Mouse (Mus musculus) kidney, postnatal 4 days (tissue): ENCODE results near the gene Gm20458.

Source experiments
- DNase-seq, 2 experiments: peaks; one replicate each; pipeline ENCODE4 v3.0.0; 2021; ENCODE audit warnings: mixed read lengths in 2 of 2

The Gm20458 gene

DNA sequence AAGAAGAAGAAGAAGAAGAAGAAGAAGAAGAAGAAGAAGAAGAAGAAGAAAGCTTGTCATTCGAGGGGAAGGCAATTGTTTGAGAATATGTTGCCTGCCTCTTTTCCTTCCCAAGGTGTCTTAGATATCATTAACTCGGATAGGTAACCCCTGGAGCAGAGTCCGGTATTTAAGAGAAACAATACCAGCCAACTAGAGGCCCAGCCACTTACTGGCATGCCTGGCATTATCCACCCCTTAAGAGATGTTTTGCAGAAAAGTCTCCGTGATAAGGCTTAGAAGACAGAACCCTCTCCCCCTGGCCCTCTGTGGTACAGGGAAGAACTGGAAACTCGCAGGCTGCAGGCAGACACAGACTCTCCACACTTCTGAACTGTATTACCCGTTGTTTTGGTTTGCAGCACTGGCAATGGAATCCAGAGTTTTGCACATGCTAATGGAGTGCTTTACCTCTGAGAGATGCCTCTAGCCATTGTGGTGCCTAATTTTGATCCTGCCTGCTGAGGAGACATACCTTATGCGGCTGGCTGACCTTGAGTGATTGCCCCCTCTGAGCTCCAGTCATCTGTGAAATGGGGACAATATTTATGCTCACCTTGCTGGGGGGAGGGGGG lies 6.8 kb upstream of the Gm20458 start:
- peak in 1 of 2 experiments; percentile 28 for DNase-seq

DNA sequence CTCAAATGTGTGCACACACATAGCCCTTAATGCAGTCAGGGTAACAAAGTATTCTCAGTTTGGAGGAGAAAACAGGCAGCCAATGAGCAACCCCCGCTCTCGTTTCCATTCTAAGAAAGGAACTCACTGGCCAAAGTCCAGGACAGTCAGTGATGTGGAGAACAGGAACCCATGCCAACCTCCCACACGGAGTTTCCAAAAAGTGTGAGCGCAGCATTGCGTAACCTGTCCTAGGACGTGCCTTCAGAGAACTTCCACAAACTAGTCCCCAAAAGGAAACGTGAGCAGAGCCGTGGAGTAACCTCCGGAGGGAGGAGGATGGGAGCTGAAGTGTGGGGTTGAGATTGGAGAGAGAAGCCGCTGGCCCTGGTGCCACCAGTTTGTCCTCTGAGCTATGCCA lies 5.9 kb upstream of the Gm20458 start:
- DNase-seq = peak; percentile 66 to 82

DNA sequence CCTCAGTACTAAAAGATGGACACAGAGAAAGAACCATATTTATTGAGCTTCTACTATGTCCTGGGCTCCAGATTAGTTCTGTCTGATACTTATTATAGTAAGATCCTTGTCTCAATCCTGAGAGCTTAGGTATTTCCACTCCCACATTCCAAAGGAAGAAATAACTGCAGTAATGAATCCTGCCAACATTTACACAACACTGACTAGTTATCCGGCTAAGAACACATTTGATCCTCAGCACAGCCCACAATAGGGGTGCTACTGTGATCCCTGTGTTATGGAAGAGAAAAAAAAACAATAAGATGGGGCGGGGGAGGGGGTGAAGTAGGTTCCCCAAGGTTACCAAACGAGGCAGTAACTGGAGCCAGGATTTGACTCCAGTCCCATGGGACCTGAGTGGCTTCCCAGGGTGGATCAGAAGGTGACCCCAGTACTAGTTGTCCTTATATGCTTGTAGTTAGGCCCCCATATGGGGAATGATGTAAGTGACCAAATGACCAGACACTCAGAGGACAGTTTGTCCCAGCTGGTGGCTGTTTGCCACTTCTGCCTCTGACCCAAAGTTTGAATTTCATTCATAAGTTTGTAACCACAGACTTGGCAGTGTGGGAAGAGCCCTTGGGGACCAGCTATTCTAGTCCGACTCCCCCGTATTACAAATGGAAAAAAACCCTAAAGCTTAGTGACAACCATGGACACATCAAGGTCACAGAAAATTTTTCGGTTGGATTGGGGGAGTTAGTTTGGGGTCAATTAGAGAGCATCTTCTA lies 5.2 kb upstream of the Gm20458 start:
- DNase-seq = peak in 1 of 2 experiments; percentile 47

DNA sequence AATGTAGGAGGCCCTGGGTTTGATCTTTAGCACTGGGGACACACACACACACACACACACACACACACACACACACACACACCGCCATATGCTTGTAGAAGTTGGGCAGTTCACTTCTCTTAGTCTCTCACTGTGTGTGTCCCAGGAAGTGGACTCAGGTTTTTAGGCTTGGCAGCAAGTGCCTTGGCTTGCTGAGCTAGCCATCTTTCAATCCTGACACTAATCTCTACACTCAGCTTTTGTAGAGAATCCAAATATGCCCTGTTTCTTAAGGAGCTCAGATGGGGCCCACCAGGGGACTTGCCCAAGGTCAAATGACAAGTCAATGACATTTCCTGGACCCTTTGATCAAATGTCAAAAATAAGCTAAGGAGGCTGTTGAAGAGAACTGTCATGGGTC lies 4.4 kb upstream of the Gm20458 start:
- DNase-seq = peak in 1 of 2 experiments; percentile 20

DNA sequence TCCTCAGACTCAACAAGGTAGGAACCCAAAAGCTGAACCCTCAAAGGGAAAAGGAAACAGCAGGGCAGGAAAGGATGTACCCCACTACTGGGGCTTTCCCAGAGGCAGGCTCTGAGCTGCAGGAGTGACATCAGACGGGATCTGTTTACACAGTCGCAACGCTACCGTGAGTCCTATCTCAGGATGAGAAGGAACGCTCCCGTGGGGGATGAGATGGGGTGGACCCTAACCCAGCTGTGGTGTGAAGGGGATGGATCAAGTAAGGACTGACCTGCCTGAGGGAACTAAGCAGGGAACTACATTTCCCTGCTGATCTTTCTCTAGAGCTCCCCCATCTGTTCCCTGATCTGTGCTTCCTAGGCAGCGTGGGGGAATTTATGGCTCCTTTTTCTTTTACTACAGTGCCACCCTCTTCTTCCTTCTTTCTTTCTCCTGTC lies 3.9 kb upstream of the Gm20458 start, which contains the start of gene Sys1:
TSS of gene Sys1 (plus strand) at position 101 of the 437 bp plus-strand sequence.
- peak; percentile 41 to 56 for DNase-seq

DNA sequence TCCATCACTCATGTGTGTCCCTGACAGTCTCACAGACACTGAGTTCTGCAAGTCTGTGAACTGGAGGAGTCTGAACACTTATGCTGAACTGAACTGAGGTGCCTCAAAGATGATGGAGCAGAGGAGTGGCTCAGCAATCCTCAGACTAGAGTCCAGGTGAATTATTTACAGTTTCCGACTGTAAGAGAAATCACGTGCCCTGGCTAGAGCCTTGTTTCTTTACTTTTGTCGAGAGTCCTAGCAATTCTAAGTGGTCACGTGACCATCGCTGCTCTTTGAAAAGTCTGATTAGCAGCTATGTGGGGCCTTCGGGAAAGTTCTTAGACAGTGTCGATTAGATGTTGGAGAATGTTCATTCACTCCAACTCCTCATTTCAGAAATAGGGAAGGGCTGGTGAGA lies 2.8 kb upstream of the Gm20458 start:
- DNase-seq = peak; percentile 44 to 68

DNA sequence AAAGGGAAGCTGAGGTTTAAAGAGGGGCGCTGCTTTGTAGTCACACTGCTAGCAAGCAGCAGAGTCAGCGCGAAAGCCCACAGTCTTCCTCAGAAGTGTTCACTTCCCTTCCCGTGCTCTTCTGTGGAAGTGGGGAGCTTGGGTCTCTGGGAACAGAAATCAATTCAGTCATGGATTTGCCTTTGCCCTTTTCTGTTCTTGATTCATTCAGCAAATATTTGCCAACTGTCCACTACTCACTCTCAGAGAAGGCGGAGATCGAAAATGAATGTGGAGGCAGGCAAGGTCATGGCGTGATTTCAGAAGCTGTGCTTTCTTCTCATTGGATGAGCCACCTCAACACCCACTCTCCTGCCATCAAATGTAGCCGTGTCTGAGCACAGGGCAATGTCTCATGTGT lies 2.2 kb upstream of the Gm20458 start:
- DNase-seq = no peak

DNA sequence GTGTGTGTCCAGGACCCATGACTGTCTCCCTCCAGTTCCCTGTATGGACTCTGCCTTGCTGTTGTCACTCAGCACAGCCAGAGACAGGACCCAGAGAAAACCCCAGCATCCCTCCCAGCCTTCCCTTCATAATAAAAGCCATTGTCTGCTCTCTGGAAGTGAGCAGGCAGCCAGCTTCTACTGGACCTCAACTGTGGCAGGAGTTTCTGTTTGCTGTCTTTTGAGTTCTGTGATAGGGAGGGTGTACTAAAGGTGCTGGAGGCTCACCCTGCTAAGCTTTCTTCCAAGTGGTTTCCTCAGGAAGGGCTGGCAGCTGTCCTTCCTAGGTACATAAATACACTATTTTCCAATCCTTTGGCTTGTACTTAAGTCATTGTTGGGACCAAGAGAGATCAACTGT lies 4.4 kb downstream of the Gm20458 start:
- no peak for DNase-seq

DNA sequence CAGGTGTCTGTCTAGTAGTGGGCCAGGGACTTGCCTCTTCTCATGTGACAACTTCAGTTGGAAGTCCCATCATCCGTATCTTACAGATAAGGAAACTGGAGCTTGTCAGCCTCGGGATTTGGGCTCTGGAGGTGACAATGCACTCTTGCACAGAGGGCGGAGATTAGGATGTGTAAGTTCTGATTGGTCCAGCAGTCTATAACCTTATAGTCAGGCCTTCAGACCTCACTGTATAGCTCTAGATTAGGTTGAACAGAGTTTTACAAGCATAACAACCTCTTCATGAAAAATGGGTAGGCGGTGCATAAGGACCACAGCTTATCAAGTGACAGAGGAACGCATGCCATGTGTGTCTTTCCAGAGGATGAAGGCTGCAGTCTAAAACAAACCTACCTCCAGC lies 6.0 kb downstream of the Gm20458 start:
- DNase-seq = no peak

DNA sequence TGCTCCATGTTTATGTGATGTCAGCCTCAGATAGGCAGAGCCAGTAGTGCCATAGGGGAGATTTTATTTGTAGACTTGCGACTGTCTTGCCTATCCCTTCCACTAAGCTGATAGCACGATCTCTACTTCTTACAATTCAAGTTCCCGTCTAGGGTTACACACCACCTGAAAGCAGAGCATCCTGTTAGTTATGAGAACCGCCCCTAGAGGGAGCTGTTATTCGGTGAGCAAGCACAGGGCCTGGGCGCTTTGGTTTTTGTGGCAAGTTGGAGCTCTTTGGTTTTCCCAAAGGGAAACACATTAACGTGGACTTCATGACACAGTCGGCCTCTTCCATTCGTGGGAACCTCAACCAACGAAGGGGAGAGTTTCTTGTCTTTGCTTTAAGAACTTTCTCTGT lies 9.5 kb downstream of the Gm20458 start:
- DNase-seq = peak; percentile 71 to 79

DNA sequence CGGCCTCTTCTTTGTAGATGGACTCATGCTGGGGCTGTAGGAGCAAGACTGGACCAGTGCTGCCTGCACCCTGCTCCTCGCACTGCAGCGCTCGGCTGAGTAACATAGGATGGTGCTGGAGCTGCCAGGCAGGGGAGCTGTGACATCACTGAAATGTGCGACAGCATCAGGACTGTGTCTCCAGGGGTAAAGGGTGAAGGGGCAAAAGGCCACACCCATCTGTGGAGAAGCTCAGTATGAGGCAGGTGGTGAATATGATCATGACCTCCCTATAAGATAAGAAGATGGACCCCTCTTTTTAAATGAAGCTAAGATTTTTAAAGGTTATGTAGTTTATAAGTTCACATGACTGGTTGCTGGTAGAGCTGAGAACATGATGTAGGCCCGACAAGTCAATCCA lies 12.9 kb downstream of the Gm20458 start, which contains the start of gene Trp53tg5:
TSS of gene Trp53tg5 (minus strand) at position 101 of the 400 bp plus-strand sequence.
- no peak for DNase-seq

DNA sequence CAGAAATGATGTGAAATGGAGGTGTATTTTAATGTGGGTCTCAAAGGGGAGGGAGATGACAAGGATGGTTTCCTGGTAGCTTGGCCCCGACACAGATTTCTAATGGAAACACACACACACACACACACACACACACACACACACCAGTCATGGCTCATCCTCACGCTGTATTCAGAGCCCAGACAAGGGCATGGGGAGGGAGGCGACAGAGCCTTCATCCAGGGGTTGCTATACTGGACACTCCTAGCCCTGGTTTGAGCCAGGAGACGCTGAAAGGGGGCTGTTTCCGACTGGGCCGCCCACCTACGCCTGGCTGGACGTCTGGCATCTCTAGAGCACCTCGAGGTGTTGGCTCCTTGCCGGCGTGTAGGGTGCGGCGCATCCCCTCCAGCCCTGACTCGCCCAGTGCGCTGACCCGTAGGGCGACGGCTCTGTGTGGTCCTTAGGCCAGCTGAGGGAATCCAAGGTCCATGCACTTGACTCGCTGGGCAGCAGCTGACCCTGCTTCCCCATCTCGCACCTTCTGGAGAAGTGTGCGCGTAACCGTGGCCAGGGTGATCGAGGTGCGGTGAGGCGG lies 25.0 kb downstream of the Gm20458 start, which contains the start of gene Dbndd2:
TSS of gene Dbndd2 (plus strand) at position 426 of the 577 bp plus-strand sequence.
- peak; percentile 76 to 87 for DNase-seq

DNA sequence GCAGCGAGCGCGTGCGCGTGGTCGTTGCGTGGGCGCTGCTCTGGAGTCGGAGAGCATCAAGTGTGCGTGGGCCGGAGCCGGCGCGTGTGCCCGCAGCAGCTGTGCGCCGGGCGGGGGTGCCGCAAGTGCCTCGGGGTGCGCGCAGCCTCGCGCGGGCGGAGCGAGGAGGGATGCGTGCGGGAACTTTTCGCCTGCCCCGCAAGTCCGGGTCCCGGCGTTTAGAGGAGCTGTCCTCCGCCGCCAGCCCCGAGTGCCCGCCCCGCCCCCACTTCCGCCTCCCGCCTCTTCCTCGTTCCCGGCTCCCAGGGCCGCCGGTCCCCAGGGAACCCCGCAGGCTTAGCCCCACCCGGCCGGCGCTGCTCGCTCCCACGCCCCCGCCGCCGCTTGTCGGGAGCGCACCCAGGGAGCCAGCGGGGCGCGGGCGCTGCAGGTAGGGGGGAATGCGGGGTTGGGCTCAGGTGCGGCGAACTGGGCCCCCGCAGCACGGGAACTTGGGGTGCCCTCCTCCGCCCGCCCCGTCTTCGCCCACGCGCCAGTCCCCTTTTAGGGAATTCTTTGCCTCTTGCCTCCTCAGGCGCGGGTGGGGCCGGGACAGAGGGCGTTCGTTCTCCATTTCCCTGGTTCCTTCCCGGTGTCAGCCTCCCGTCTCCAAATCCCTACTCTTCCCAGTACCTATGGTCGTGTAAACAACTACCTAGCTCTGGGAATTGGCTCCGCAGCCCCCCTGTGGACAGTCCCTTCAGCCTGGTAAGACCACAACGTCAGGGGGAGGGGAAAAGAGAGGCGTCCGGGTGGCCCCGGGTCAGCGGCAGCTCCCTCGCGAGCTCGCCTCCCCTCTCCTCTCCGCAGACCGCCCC lies 25.7 kb downstream of the Gm20458 start:
- peak; percentile 77 to 83 for DNase-seq

DNA sequence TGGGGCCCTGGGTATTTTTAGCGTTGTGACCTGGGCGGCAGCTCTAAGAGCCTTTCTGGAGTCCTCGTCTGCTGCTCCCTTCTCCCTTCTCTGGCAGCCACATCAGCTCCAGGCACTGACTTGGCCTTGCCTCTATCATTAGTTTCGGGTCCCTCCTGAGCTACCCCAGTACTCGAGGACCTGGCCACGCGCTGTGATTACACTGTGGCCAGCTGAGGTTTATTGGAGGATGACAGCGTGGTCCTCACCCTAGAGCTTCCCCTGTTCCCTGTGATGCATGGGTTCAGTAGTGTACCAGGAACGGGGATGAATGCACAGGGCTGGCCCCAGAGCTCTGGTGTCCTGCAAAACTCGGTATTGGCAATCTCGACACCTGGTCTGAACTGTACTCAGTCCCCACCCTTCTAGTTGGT lies 26.4 kb downstream of the Gm20458 start:
- peak in 1 of 2 experiments; percentile 21 for DNase-seq

DNA sequence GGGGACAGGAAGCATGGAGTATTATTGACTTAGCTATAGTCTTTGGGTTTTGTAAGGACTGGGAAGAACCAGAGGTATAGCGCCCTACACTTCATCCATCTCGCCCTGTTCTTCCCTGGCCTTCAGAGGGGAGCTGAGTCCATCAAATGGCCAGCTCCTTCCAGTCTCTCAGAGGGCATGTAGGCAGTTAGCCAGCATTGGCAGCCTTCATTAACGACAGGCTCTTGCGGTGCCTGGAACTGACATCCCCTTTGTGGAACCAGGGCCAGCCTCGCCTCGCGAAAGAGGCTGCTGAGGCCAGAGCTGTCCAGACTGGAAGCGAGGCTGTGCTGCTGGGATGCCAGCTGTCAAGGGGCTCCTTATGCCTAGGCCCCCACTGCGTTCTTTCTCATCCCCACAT lies 27.0 kb downstream of the Gm20458 start:
- DNase-seq = no peak

DNA sequence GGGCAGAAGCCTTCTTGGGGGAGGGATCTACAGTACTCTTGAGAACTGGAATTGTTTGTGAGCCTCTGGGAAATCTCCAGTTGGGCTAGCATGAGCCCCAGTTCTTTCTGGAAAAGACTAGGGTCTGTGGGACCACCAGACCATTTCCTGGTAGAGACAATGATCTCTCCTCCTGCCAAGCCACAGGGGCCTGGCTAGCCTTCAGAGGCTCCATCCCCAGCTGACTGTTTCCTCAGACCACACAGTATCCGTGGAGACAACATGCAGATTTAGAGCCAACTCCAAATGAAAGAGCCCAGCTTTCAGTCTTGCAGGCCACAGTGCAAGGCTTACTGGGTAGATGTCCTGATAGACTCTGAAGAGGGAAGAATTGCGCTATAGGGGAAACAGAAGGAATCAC lies 33.4 kb downstream of the Gm20458 start:
- DNase-seq = no peak

DNA sequence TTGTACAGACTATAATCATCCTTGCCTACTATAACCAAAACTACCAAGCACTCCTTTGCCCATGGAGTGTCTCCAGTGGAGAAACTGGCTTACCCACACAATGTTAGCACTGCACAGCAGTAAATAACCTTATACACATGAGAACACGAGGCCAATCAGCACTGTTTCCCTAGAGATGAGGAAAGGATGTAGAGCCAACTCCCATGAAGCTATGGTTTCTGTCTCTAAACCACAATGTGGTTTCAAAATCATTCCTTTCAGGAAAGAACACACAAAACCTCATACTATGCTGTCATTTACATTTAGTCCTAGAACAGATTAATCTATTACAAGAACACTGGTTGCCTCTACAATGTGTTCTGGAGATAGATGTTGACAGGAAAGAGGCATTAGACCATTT lies 35.6 kb downstream of the Gm20458 start:
- DNase-seq = no peak

DNA sequence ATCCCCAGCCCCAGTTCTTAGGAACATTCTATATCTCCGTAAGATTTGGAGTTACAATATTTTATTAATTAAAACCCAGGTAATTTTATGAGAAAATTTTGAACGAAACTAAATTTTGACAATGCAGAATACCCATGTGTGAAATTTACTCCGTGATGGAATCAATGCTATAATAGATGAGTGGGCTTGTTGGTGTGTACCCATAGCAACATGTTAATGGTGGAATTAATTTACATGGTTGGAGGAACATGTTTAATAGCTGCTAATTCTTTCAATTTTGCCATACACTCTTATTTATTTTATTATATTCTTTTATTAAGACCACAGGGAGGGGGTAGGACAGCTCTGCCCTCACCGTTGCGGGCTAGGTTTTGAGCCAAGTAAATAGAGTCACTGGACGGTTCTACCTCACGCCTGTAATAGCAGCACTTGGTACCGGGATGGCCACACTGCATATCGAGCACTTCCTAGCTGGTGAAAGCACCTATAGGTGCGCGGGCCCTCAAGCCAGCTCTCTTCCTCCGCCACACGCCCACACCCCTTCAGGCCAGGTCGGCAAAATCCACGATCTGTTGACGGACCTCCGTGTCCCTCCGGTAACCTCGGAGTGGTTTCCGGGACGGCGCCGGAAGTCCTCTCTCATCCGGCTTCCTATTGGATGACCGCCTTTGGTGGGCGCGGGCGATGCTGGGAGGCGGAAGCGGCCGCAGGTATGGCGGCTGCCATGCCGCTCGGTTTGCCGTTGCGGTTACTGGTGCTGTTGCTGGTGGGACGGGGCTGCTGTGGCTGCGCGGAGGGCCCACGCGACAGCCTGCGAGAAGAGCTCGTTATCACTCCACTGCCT lies 36.3 kb downstream of the Gm20458 start, which contains the start of gene Pigt:
TSS of gene Pigt (plus strand) at position 674 of the 844 bp plus-strand sequence.
- DNase-seq = peak; percentile 90 to 94

DNA sequence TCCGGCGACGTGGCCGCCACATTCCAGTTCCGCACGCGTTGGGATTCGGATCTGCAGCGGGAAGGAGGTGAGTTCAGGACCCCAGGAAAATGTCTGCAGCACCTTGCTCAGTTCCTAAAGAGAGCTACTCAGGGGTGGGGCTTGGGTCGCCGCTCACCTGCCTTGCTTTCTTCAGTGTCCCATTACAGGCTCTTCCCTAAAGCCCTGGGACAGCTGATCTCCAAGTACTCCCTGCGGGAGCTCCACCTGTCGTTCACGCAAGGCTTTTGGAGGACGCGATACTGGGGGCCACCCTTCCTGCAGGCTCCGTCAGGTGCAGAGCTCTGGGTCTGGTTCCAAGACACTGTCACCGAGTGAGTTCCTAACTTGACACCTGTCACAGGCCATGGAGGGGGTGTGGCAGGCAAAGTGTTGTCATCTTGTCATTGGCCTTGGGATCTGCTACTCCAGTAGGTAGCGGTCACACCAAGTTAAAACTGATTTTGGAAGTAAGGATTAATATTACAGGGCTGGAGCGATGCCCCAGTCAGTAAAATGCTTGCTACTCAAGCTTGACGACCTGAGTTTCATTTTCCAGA lies 37.0 kb downstream of the Gm20458 start:
- DNase-seq = no peak

DNA sequence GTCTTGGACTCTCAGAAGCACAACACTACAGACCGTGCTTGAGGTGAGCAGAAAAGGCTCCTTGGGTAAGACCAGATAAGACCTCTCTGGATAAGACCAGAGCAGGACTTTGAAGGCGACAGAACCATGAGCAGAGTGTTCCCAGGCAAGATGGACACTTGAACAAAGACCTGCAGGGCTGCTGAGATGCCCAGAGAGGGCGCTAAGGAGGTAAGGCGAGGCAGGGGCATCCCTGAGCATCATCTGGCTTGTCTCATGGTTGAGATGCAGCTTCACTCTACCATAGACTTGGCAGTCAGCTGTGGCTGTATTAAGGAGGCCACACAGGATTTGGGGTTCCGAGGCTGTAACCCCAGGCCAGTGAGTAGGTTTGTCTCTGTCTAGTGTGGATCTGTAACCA lies 38.5 kb downstream of the Gm20458 start:
- DNase-seq = no peak

DNA sequence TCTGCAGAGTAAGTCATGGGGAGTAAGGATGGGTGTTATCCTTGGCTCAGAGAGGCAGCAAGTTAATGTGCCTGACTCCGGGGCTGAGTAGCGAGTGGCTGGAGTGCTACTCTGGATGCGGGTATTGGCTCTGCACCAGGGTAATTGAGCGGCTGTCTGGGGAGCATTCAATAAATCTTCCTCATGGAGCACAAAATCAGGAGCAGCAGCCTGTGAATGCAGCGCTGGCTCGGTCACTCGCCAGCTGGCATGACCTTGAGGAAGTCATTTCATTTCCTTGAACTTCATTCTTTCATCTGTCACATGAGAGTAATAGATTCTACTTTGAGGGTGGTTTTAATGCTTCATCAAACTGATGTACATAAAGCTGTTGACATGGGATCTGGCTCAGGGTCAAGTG lies 39.7 kb downstream of the Gm20458 start:
- DNase-seq = no peak
